Mouse (Mus musculus): ENCODE measurements around the gene Arpc2.

- no peak for TF ChIP-seq CTCF (conservative IDR thresholded peaks at IDR 0.05; ENCODE audit: low read length)
- TF ChIP-seq NANOG (IDR thresholded peaks at IDR 0.05; ENCODE audit: borderline replicate concordance, low read length) = no peak
- TF ChIP-seq POU5F1 (IDR thresholded peaks at IDR 0.05; ENCODE audit: borderline replicate concordance, low read length) = no peak
Observed at GRCm38 (mm10) chr1:74290141-74290540, 54.3 kb downstream of the Arpc2 start.
